Mouse (Mus musculus) CH12.LX (cell line): ENCODE measurements at regions not wholly inside any gene's neighbourhood (a gene's known extent, or its start where the extent isn't known, plus 50 kb on each side); places are given as distances from the start of the nearest gene placed in this dataset.

Experiments used
- DNase-seq: peaks from one replicate; pipeline ENCODE4 v3.0.0-alpha.2; 2013; ENCODE audit errors: extremely low read depth
- H3K27ac ChIP-seq: 2 replicates; pipeline ENCODE4 v1.5.1; 2012; ENCODE audit warnings: low read depth, mild to moderate bottlenecking, control low read depth, moderate library complexity; ENCODE audit not compliant: insufficient read depth
- H3K27me3 ChIP-seq: replicated peaks from 2 replicates; pipeline ENCODE3; 2012; ENCODE audit warnings: inconsistent platforms
- H3K36me3 ChIP-seq, 2 experiments: replicated peaks in 1 of 2; 2 replicates each; pipeline versions ENCODE3 to v1.6.1; 2012; ENCODE audit warnings: inconsistent platforms in 1 of 2, low read length in 1 of 2, mild to moderate bottlenecking in 1 of 2, mixed read lengths in 1 of 2, moderate library complexity in 1 of 2; ENCODE audit not compliant: control insufficient read depth in 1 of 2, insufficient read depth in 1 of 2
- H3K4me1 ChIP-seq, 2 experiments: 2 replicates each; pipeline ENCODE4 v1.6.1; 2012; ENCODE audit warnings: inconsistent platforms in 1 of 2, moderate library complexity in 1 of 2; ENCODE audit not compliant: insufficient read depth in 2 of 2, control insufficient read depth in 1 of 2
- H3K4me2 ChIP-seq: 2 replicates; pipeline ENCODE4 v1.6.1; 2012; ENCODE audit warnings: low read depth, mild to moderate bottlenecking, control low read depth; ENCODE audit not compliant: poor library complexity, insufficient read depth, severe bottlenecking
- H3K4me3 ChIP-seq, 3 experiments: fragments of 150-350 bp in 1 of 3; sonication (generic) in 1 of 3; replicated peaks in 1 of 3; 2 replicates each; pipeline versions ENCODE3 to v1.5.1; 2011 to 2012; ENCODE audit warnings: low read depth in 2 of 3, low read length in 2 of 3, mild to moderate bottlenecking in 2 of 3, moderate library complexity in 2 of 3, control low read depth in 1 of 3, improper control_type of control experiment in 1 of 3, inconsistent platforms in 1 of 3, mixed read lengths in 1 of 3; ENCODE audit not compliant: poor library complexity in 1 of 3
- H3K79me2 ChIP-seq: replicated peaks from 2 replicates; pipeline ENCODE4 v1.6.1; 2012; ENCODE audit warnings: mild to moderate bottlenecking, moderate library complexity; ENCODE audit not compliant: control insufficient read depth, poor library complexity, insufficient read depth, severe bottlenecking; ENCODE audit errors: extremely low read depth
- H3K9ac ChIP-seq: 2 replicates; pipeline ENCODE4 v1.6.1; 2012; ENCODE audit warnings: low read depth, mild to moderate bottlenecking, control low read depth, moderate library complexity; ENCODE audit not compliant: insufficient read depth
- H3K9me3 ChIP-seq: replicated peaks from 2 replicates; pipeline ENCODE3; 2012; ENCODE audit warnings: low read length, inconsistent platforms, mixed read lengths
- BHLHE40 ChIP-seq: IDR thresholded peaks from 2 replicates; pipeline ENCODE4 v1.6.1; 2011; ENCODE audit warnings: mild to moderate bottlenecking, low read depth, low read length, improper control_type of control experiment
- CHD1 ChIP-seq: IDR thresholded peaks from 2 replicates; pipeline ENCODE4 v1.6.1; 2012; ENCODE audit warnings: low read depth, low read length, improper control_type of control experiment, inconsistent platforms
- E2F4 ChIP-seq: IDR thresholded peaks from 2 replicates; pipeline ENCODE4 v1.6.1; 2011; ENCODE audit warnings: low read depth, low read length, improper control_type of control experiment; ENCODE audit not compliant: insufficient replicate concordance
- ELF1 ChIP-seq: IDR thresholded peaks from 2 replicates; pipeline ENCODE4 v1.6.1; 2014; ENCODE audit warnings: low read depth, mild to moderate bottlenecking, inconsistent platforms, low read length, improper control_type of control experiment
- EP300 ChIP-seq: IDR thresholded peaks from 2 replicates; pipeline ENCODE4 v1.6.1; 2011; ENCODE audit warnings: low read length, improper control_type of control experiment
- ETS1 ChIP-seq: conservative IDR thresholded peaks from 2 replicates; pipeline ENCODE4 v1.6.1; 2012; ENCODE audit warnings: low read depth, mild to moderate bottlenecking, inconsistent platforms, low read length, improper control_type of control experiment, moderate library complexity
- GABPA ChIP-seq: IDR thresholded peaks from 2 replicates; pipeline ENCODE4 v1.6.1; 2012; ENCODE audit warnings: low read depth, low read length, improper control_type of control experiment, inconsistent platforms; ENCODE audit not compliant: insufficient replicate concordance
- IRF4 ChIP-seq: IDR thresholded peaks from 2 replicates; pipeline ENCODE4 v1.6.1; 2014; ENCODE audit warnings: low read depth, mild to moderate bottlenecking, inconsistent platforms, low read length, improper control_type of control experiment
- JUN ChIP-seq: IDR thresholded peaks from 2 replicates; pipeline ENCODE4 v1.6.1; 2011; ENCODE audit warnings: low read depth, mild to moderate bottlenecking, low read length, improper control_type of control experiment, moderate library complexity; ENCODE audit not compliant: insufficient read depth
- JUND ChIP-seq: conservative IDR thresholded peaks from 2 replicates; pipeline ENCODE4 v1.6.1; 2011; ENCODE audit warnings: low read depth, low read length, improper control_type of control experiment
- KAT2A ChIP-seq: IDR thresholded peaks from 2 replicates; pipeline ENCODE4 v1.6.1; 2012; ENCODE audit warnings: low read length, improper control_type of control experiment, inconsistent platforms; ENCODE audit not compliant: insufficient replicate concordance
- MAX ChIP-seq: IDR thresholded peaks from 2 replicates; pipeline ENCODE4 v1.6.1; 2011; ENCODE audit warnings: low read length, improper control_type of control experiment
- MAZ ChIP-seq: IDR thresholded peaks from 2 replicates; pipeline ENCODE4 v1.6.1; 2012; ENCODE audit warnings: low read depth, mild to moderate bottlenecking, inconsistent platforms, low read length, improper control_type of control experiment, moderate library complexity
- MEF2A ChIP-seq: IDR thresholded peaks from 2 replicates; pipeline ENCODE4 v1.6.1; 2014; ENCODE audit warnings: low read depth, mild to moderate bottlenecking, inconsistent platforms, low read length, improper control_type of control experiment, borderline replicate concordance
- MYC ChIP-seq: IDR thresholded peaks from 2 replicates; pipeline ENCODE4 v1.6.1; 2011; ENCODE audit warnings: low read depth, mild to moderate bottlenecking, improper control_type of control experiment, low read length
- NRF1 ChIP-seq: IDR thresholded peaks from 2 replicates; pipeline ENCODE4 v1.6.1; 2014; ENCODE audit warnings: low read depth, mild to moderate bottlenecking, inconsistent platforms, low read length, improper control_type of control experiment, moderate library complexity
- POLR2A ChIP-seq: IDR thresholded peaks from 2 replicates; pipeline ENCODE4 v1.6.1; 2011; ENCODE audit warnings: low read depth, mild to moderate bottlenecking, improper control_type of control experiment, low read length
- POLR2AphosphoS2 ChIP-seq: IDR thresholded peaks from 2 replicates; pipeline ENCODE4 v1.6.1; 2011; ENCODE audit warnings: low read depth, low read length, improper control_type of control experiment
- RAD21 ChIP-seq: IDR thresholded peaks from 2 replicates; pipeline ENCODE4 v1.6.1; 2011; ENCODE audit warnings: low read depth, mild to moderate bottlenecking, low read length, improper control_type of control experiment, moderate library complexity
- RCOR1 ChIP-seq: conservative IDR thresholded peaks from 2 replicates; pipeline ENCODE4 v1.6.1; 2012; ENCODE audit warnings: low read depth, mild to moderate bottlenecking, inconsistent platforms, low read length, improper control_type of control experiment
- SIN3A ChIP-seq: IDR thresholded peaks from 2 replicates; pipeline ENCODE4 v1.6.1; 2012; ENCODE audit warnings: low read length, improper control_type of control experiment, inconsistent platforms
- TBP ChIP-seq: conservative IDR thresholded peaks from 2 replicates; pipeline ENCODE4 v1.6.1; 2011; ENCODE audit warnings: low read depth, low read length, improper control_type of control experiment
- TCF12 ChIP-seq: IDR thresholded peaks from 2 replicates; pipeline ENCODE4 v1.6.1; 2014; ENCODE audit warnings: low read depth, mild to moderate bottlenecking, inconsistent platforms, low read length, improper control_type of control experiment
- USF1 ChIP-seq: IDR thresholded peaks from 2 replicates; pipeline ENCODE4 v1.6.1; 2014; ENCODE audit warnings: low read depth, mild to moderate bottlenecking, inconsistent platforms, low read length, improper control_type of control experiment
- ZMIZ1 ChIP-seq: IDR thresholded peaks from 2 replicates; pipeline ENCODE4 v1.6.1; 2012; ENCODE audit warnings: low read depth, mild to moderate bottlenecking, inconsistent platforms, low read length, improper control_type of control experiment
- ZNF384 ChIP-seq: IDR thresholded peaks from 2 replicates; pipeline ENCODE4 v1.6.1; 2012; ENCODE audit warnings: low read depth, low read length, improper control_type of control experiment, inconsistent platforms
- dilution Hi-C: fragments of 300-500 bp; cut with MboI; formaldehyde crosslinking; loops from 2 replicates; pipeline ENCODE4 v1.14.3; 2020; ENCODE audit warnings: low sequenced_read_pairs; ENCODE audit not compliant: extremely low pct_unique_long_range_greater_than_20kb, extremely low pct_ligation_motif_present
- in situ Hi-C: fragments of 300-500 bp; cut with MboI; formaldehyde crosslinking; loops from 3 replicates; pipeline ENCODE4 v1.14.3; 2019; ENCODE audit warnings: low sequenced_read_pairs, low pct_ligation_motif_present, low pct_unique_long_range_greater_than_20kb, mixed read lengths

- H3K27me3 ChIP-seq = no peaks in the 10 kb centered on the region
- H3K9me3 ChIP-seq = peaks cover 82% of the 10 kb centered on the region
- H3K4me2 ChIP-seq = no peak overlapping the region
- no peak overlapping the region for H3K4me3 ChIP-seq
- dilution Hi-C loops = no loop called here
- H3K9ac ChIP-seq = no peak overlapping the region
- H3K36me3 ChIP-seq = no peaks in the 10 kb centered on the region
- no peaks in the 10 kb centered on the region for H3K79me2 ChIP-seq
- H3K27ac ChIP-seq = no peak overlapping the region
- H3K4me1 ChIP-seq = no peaks in the 10 kb centered on the region
- in situ Hi-C loops = no loop called here
- DNase-seq = no peak
- TF ChIP-seq E2F4 = no peak
- TF ChIP-seq EP300 = no peak
- no peak for TF ChIP-seq JUND
- no peak for TF ChIP-seq BHLHE40
- TF ChIP-seq RCOR1 = no peak
- TF ChIP-seq MAX = no peak
- TF ChIP-seq ZNF384 = no peak
- TF ChIP-seq NRF1 = no peak
- no peak for TF ChIP-seq ZMIZ1
- TF ChIP-seq MEF2A = no peak
- no peak for TF ChIP-seq TBP
- TF ChIP-seq TCF12 = no peak
- TF ChIP-seq POLR2A = no peak
- TF ChIP-seq, all 38 proteins: peak for 0
Observed at GRCm38 (mm10) chr13:60309482-60309881, 132.3 kb upstream of the Gas1 start.

GRCm38 (mm10) chr13:60309926-60310325 lies 132.8 kb upstream of the Gas1 start:
- Histone ChIP-seq H3K9ac (no peak overlapping the region), H3K36me3 (no peaks in the 10 kb centered on the region), H3K79me2 (no peaks in the 10 kb centered on the region), H3K27me3 (no peaks in the 10 kb centered on the region), H3K9me3 (peaks cover 83% of the 10 kb centered on the region), H3K4me2 (no peak overlapping the region), H3K4me3 (no peak overlapping the region), H3K27ac (no peak overlapping the region), H3K4me1 (no peaks in the 10 kb centered on the region)
- in situ Hi-C loops = no loop called here
- dilution Hi-C loops = no loop called here
- DNase-seq = no peak
- TF ChIP-seq BHLHE40 (no peak), E2F4 (no peak), RAD21 (no peak)

- no peaks in the 10 kb centered on the region for H3K27me3 ChIP-seq
- dilution Hi-C loops = no loop called here
- no peak overlapping the region for H3K27ac ChIP-seq
- H3K4me1 ChIP-seq = no peaks in the 10 kb centered on the region
- in situ Hi-C loops = no loop called here
- no peak overlapping the region for H3K9ac ChIP-seq
- H3K4me3 ChIP-seq = no peak overlapping the region
- peaks cover 85% of the 10 kb centered on the region for H3K9me3 ChIP-seq
- no peak for DNase-seq
- no peaks in the 10 kb centered on the region for H3K36me3 ChIP-seq
- no peak for TF ChIP-seq MYC
- no peak for TF ChIP-seq POLR2AphosphoS2
- no peak for TF ChIP-seq SIN3A
- no peak for TF ChIP-seq KAT2A
- no peak for TF ChIP-seq EP300
- no peak for TF ChIP-seq ELF1
- no peak for TF ChIP-seq CHD1
- no peak for TF ChIP-seq GABPA
- no peak for TF ChIP-seq ZMIZ1
- no peak for TF ChIP-seq IRF4
- no peak for TF ChIP-seq JUN
- TF ChIP-seq USF1 = no peak
- no peak for TF ChIP-seq MAZ
- no peak for TF ChIP-seq NRF1
- no peak for TF ChIP-seq ETS1
- H3K4me2 ChIP-seq = no peak overlapping the region
- H3K79me2 ChIP-seq = no peaks in the 10 kb centered on the region
Observed at GRCm38 (mm10) chr13:60312397-60313085, 135.4 kb upstream of the Gas1 start.
